Mouse (Mus musculus): ENCODE data around the gene Dhx37. TPM values are rescaled to one million over a fixed set of nuclear protein-coding genes. Genes with fewer than 3 reads are reported as not detected.
A peak's percentile ranks its signal among the peaks of the same experiment; 100 is the strongest.

The Dhx37 gene
- polyA plus RNA-seq, 1 experiment from 2014 or later = 7.2 TPM

GRCm38 (mm10) chr5:125475601-125476285 is 41.8 kb upstream of the Dhx37 start, which contains the start of gene Aacs:
Gene Aacs, plus strand, starts transcription at chr5:125475814.
- DNase-seq (ENCODE audit: low spot score) = peak; percentile 96
- Histone ChIP-seq H3K4me3 (ENCODE audit: low read depth, low read length) (peak within 1 kb of the TSS; percentile 87), H3K36me3 (replicated peaks; ENCODE audit: control insufficient read depth, insufficient read depth, low read depth, low read length) (no peaks in the 10 kb centered on the region), H3K4me1 (ENCODE audit: control insufficient read depth, insufficient read depth, low read length) (no peaks in the 10 kb centered on the region; the same call in none of the 2 replicates), H3K27me3 (ENCODE audit: control insufficient read depth, insufficient read depth, low read length) (no peaks in the 10 kb centered on the region), H3K4me2 (ENCODE audit: low read depth, low read length) (peak within 1 kb of the TSS; percentile 92), H3K9me3 (replicated peaks; ENCODE audit: control insufficient read depth, low read length) (no peaks in the 10 kb centered on the region), H3K27ac (replicated peaks; ENCODE audit: low read depth, low read length) (peak within 1 kb of the TSS; percentile 59; the same call in 1 of the 2 replicates), H3K9ac (replicated peaks; ENCODE audit: low read length) (peak within 1 kb of the TSS; percentile 71)
- under 1% methylated on average over 60 of the region's 60 CpGs for WGBS
- ATAC-seq (replicated peaks; ENCODE audit: insufficient number of reproducible peaks, low FRiP score, low TSS enrichment, low read depth) = peak; percentile 87

DNA sequence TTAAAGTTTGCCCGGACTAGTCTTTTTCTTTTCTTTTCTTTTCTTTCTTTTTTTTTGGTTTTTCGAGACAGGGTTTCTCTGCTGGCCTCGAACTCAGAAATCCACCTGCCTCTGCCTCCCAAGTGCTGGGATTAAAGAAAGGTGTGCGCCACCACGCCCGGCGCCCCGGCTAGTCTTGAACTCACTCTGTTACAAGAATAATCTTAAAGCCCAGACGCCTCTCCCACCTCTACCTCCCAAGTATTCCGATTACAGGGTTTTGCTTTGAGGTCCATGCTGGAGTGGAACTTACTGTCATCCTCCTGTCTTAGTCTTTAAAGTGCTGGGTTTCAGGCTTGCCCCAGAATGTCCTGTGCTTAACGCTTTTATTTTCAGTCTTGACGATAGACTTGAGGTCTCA is 41.1 kb upstream of the Dhx37 start:
- Histone ChIP-seq H3K4me1 (ENCODE audit: control insufficient read depth, insufficient read depth, low read length) (no peaks in the 10 kb centered on the region; the same call in none of the 2 replicates), H3K9ac (replicated peaks; ENCODE audit: low read length) (peak overlapping the region; percentile 43; the same call in 1 of the 2 replicates), H3K4me3 (ENCODE audit: low read depth, low read length) (peak overlapping the region; percentile 87), H3K27ac (replicated peaks; ENCODE audit: low read depth, low read length) (no peak overlapping the region), H3K4me2 (ENCODE audit: low read depth, low read length) (peak overlapping the region; percentile 92), H3K9me3 (replicated peaks; ENCODE audit: control insufficient read depth, low read length) (no peaks in the 10 kb centered on the region), H3K27me3 (ENCODE audit: control insufficient read depth, insufficient read depth, low read length) (no peaks in the 10 kb centered on the region), H3K36me3 (replicated peaks; ENCODE audit: control insufficient read depth, insufficient read depth, low read depth, low read length) (no peaks in the 10 kb centered on the region)
- no peak for DNase-seq (ENCODE audit: low spot score)
- peak; percentile 6; the same call in 1 of the 2 replicates for ATAC-seq (replicated peaks; ENCODE audit: insufficient number of reproducible peaks, low FRiP score, low TSS enrichment, low read depth)
- 55% methylated on average over 12 of the region's 12 CpGs for WGBS

DNA sequence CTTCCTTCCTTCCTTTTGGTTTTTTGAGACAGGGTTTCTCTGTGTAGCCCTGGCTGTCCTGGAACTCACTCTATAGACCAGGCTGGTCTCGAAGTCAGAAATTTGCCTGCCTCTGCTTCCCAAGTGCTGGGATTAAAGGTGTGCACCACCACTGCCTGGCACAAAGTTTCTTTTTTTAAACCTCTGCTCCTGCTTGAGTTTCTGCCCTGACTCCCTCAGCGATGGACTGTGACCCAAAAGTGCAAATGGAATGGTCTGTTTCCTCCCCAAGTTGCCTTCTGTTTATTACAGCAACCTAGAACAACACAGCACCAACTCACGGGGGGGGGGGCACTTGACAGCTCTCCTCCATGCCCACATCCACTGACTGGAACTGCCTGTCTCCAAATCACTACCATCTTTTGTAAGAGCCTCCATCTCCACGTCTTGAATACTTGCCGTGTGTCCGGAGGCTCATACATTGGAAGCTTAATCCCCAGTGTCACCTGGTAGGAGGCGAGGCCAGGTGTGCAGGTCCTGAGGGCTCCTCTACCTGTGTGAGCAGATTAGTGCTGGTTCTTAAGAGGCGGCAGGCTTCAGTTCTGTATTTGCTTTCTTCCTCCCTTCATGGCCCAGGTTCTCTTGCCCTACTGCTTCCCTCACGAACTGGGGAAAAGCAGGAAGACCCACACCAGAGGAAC is 39.0 kb upstream of the Dhx37 start:
- no peak for DNase-seq (ENCODE audit: low spot score)
- 79% methylated on average over 9 of the region's 9 CpGs for whole genome bisulfite sequencing
- no peak for ATAC-seq (replicated peaks; ENCODE audit: insufficient number of reproducible peaks, low FRiP score, low TSS enrichment, low read depth)
- Histone ChIP-seq H3K4me1 (ENCODE audit: control insufficient read depth, insufficient read depth, low read length) (no peaks in the 10 kb centered on the region; the same call in none of the 2 replicates), H3K27ac (replicated peaks; ENCODE audit: low read depth, low read length) (no peak overlapping the region), H3K4me3 (ENCODE audit: low read depth, low read length) (no peak overlapping the region), H3K36me3 (replicated peaks; ENCODE audit: control insufficient read depth, insufficient read depth, low read depth, low read length) (no peaks in the 10 kb centered on the region), H3K9ac (replicated peaks; ENCODE audit: low read length) (no peak overlapping the region), H3K27me3 (ENCODE audit: control insufficient read depth, insufficient read depth, low read length) (no peaks in the 10 kb centered on the region), H3K4me2 (ENCODE audit: low read depth, low read length) (no peak overlapping the region), H3K9me3 (replicated peaks; ENCODE audit: control insufficient read depth, low read length) (no peaks in the 10 kb centered on the region)

GRCm38 (mm10) chr5:125470713-125471112 is 36.8 kb upstream of the Dhx37 start:
- H3K4me3 ChIP-seq (ENCODE audit: low read depth, low read length) = no peak overlapping the region
- no peaks in the 10 kb centered on the region for H3K4me1 ChIP-seq (ENCODE audit: control insufficient read depth, insufficient read depth, low read length)
- H3K9ac ChIP-seq (replicated peaks; ENCODE audit: low read length) = no peak overlapping the region
- no peak for DNase-seq (ENCODE audit: low spot score)
- no peak for ATAC-seq (replicated peaks; ENCODE audit: insufficient number of reproducible peaks, low FRiP score, low TSS enrichment, low read depth)
- H3K27ac ChIP-seq (replicated peaks; ENCODE audit: low read depth, low read length) = no peak overlapping the region
- H3K4me2 ChIP-seq (ENCODE audit: low read depth, low read length) = no peak overlapping the region
- no peaks in the 10 kb centered on the region for H3K9me3 ChIP-seq (replicated peaks; ENCODE audit: control insufficient read depth, low read length)
- no peaks in the 10 kb centered on the region for H3K27me3 ChIP-seq (ENCODE audit: control insufficient read depth, insufficient read depth, low read length)
- WGBS = 92% methylated on average over 4 of the region's 4 CpGs
- no peaks in the 10 kb centered on the region for H3K36me3 ChIP-seq (replicated peaks; ENCODE audit: control insufficient read depth, insufficient read depth, low read depth, low read length)

- H3K9me3 ChIP-seq (replicated peaks; ENCODE audit: control insufficient read depth, low read length) = no peaks in the 10 kb centered on the region
- no peak overlapping the region for H3K4me2 ChIP-seq (ENCODE audit: low read depth, low read length)
- ATAC-seq (replicated peaks; ENCODE audit: insufficient number of reproducible peaks, low FRiP score, low TSS enrichment, low read depth) = no peak
- H3K4me1 ChIP-seq (ENCODE audit: control insufficient read depth, insufficient read depth, low read length) = no peaks in the 10 kb centered on the region
- no peak overlapping the region for H3K4me3 ChIP-seq (ENCODE audit: low read depth, low read length)
- H3K27ac ChIP-seq (replicated peaks; ENCODE audit: low read depth, low read length) = no peak overlapping the region
- H3K27me3 ChIP-seq (ENCODE audit: control insufficient read depth, insufficient read depth, low read length) = no peaks in the 10 kb centered on the region
- H3K36me3 ChIP-seq (replicated peaks; ENCODE audit: control insufficient read depth, insufficient read depth, low read depth, low read length) = no peaks in the 10 kb centered on the region
- WGBS = 89% methylated on average over 14 of the region's 14 CpGs
- no peak overlapping the region for H3K9ac ChIP-seq (replicated peaks; ENCODE audit: low read length)
- no peak for DNase-seq (ENCODE audit: low spot score)
Measured at GRCm38 (mm10) chr5:125467261-125467660, 33.3 kb upstream of the Dhx37 start.

DNA sequence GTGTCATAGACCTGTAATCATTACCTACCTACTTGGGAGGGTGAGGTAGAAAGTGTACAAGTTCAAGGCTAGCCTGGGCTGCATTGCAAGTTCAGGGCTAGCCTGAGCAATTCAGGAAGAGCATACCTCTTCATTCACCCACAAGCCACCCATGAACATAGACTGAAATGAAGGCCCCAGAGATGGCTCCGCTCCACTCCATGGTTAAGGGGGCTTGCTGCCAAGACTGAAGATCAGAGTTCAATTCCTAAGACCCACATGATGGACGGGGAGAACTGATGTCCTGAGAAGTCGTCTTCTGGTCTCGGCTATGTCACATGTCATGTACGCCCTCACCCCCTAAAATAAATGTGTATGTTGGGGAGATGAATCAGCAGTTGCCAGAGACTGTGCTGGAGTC is 32.6 kb upstream of the Dhx37 start:
- ATAC-seq (replicated peaks; ENCODE audit: insufficient number of reproducible peaks, low FRiP score, low TSS enrichment, low read depth) = no peak
- no peaks in the 10 kb centered on the region for H3K4me1 ChIP-seq (ENCODE audit: control insufficient read depth, insufficient read depth, low read length)
- H3K9ac ChIP-seq (replicated peaks; ENCODE audit: low read length) = no peak overlapping the region
- no peak overlapping the region for H3K27ac ChIP-seq (replicated peaks; ENCODE audit: low read depth, low read length)
- 94% methylated on average over 5 of the region's 5 CpGs for WGBS
- H3K4me3 ChIP-seq (ENCODE audit: low read depth, low read length) = no peak overlapping the region
- H3K27me3 ChIP-seq (ENCODE audit: control insufficient read depth, insufficient read depth, low read length) = no peaks in the 10 kb centered on the region
- no peak overlapping the region for H3K4me2 ChIP-seq (ENCODE audit: low read depth, low read length)
- no peak for DNase-seq (ENCODE audit: low spot score)
- no peaks in the 10 kb centered on the region for H3K36me3 ChIP-seq (replicated peaks; ENCODE audit: control insufficient read depth, insufficient read depth, low read depth, low read length)
- no peaks in the 10 kb centered on the region for H3K9me3 ChIP-seq (replicated peaks; ENCODE audit: control insufficient read depth, low read length)

DNA sequence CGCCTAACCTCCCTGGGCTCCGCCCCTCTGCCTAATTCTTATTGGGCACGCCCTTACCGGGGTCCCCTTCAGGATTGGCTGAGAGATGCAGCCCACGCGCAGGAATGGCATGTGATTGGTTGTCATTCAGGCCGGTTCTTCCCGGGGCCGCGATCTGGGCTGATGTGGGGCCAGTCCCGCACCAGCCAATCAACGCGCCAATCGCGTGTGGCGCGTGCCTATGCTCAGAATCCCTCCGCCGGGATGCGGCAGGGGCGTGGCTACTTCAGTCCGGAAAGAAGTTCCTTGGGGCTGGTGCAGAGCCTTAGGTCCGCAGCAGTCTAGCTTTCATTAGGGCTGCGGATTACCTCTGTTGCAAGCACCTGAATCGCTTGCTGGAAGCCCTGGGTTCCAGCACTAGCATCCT is 31.8 kb upstream of the Dhx37 start:
- under 1% methylated on average over 25 of the region's 25 CpGs for WGBS
- no peaks in the 10 kb centered on the region for H3K4me1 ChIP-seq (ENCODE audit: control insufficient read depth, insufficient read depth, low read length)
- ATAC-seq (replicated peaks; ENCODE audit: insufficient number of reproducible peaks, low FRiP score, low TSS enrichment, low read depth) = peak; percentile 99
- H3K27me3 ChIP-seq (ENCODE audit: control insufficient read depth, insufficient read depth, low read length) = no peaks in the 10 kb centered on the region
- peak; percentile 99 for DNase-seq (ENCODE audit: low spot score)
- 0 out of 2 replicates have a peak overlapping the region, but pooled peaks have one; percentile 9 for H3K9ac ChIP-seq (replicated peaks; ENCODE audit: low read length)
- no peak overlapping the region for H3K27ac ChIP-seq (replicated peaks; ENCODE audit: low read depth, low read length)
- H3K36me3 ChIP-seq (replicated peaks; ENCODE audit: control insufficient read depth, insufficient read depth, low read depth, low read length) = no peaks in the 10 kb centered on the region
- H3K9me3 ChIP-seq (replicated peaks; ENCODE audit: control insufficient read depth, low read length) = no peaks in the 10 kb centered on the region
- peak overlapping the region; percentile 34 for H3K4me2 ChIP-seq (ENCODE audit: low read depth, low read length)
- H3K4me3 ChIP-seq (ENCODE audit: low read depth, low read length) = peak overlapping the region; percentile 29

GRCm38 (mm10) chr5:125465192-125465591 is 31.3 kb upstream of the Dhx37 start:
- H3K4me1 ChIP-seq (ENCODE audit: control insufficient read depth, insufficient read depth, low read length) = no peaks in the 10 kb centered on the region
- 41% methylated on average over 7 of the region's 7 CpGs for WGBS
- ATAC-seq (replicated peaks; ENCODE audit: insufficient number of reproducible peaks, low FRiP score, low TSS enrichment, low read depth) = no peak
- no peaks in the 10 kb centered on the region for H3K9me3 ChIP-seq (replicated peaks; ENCODE audit: control insufficient read depth, low read length)
- no peak overlapping the region for H3K4me3 ChIP-seq (ENCODE audit: low read depth, low read length)
- H3K27ac ChIP-seq (replicated peaks; ENCODE audit: low read depth, low read length) = no peak overlapping the region
- no peak for DNase-seq (ENCODE audit: low spot score)
- H3K36me3 ChIP-seq (replicated peaks; ENCODE audit: control insufficient read depth, insufficient read depth, low read depth, low read length) = no peaks in the 10 kb centered on the region
- H3K27me3 ChIP-seq (ENCODE audit: control insufficient read depth, insufficient read depth, low read length) = no peaks in the 10 kb centered on the region
- no peak overlapping the region for H3K4me2 ChIP-seq (ENCODE audit: low read depth, low read length)
- no peak overlapping the region for H3K9ac ChIP-seq (replicated peaks; ENCODE audit: low read length)
